In genomic region chr10:128433417-128433816, GRCm38 (mm10) we compare ENCODE assay signal across 25 mouse cellular contexts. TPM values are rescaled to one million over a fixed set of nuclear protein-coding genes. Genes with fewer than 3 reads are reported as not detected.
"Had no signal": no experiment of that assay in that cellular context is flagged by ENCODE, and none has a peak within 500 bp of the region (broad histone marks: within the 10 kb centered on the region; RNA-seq: fewer than 3 reads in every experiment).

No protein-coding gene starts in this region.

- H3K4me1 ChIP-seq: limb, embryonic 10.5 days; limb, embryonic 13.5 days; liver, embryonic 12.5 days; liver, embryonic 15.5 days; lung, embryonic 15.5 days; midbrain, embryonic 10.5 days; midbrain, embryonic 13.5 days; stomach, embryonic 15.5 days had no signal

- H3K4me3 ChIP-seq: limb, embryonic 10.5 days; limb, embryonic 13.5 days; liver, embryonic 12.5 days; liver, embryonic 15.5 days; lung, embryonic 15.5 days; megakaryocyte, embryonic 14.5 days; midbrain, embryonic 10.5 days; midbrain, embryonic 13.5 days; myocyte; neural tube, embryonic 13.5 days; stomach, embryonic 15.5 days had no signal

- DNase-seq: kidney, adult 8-10 months; kidney, postnatal 10 days; kidney, postnatal 36 days; liver; lung, adult 18-20 months; lung, postnatal 10 days; lung, postnatal 36 days; retina, postnatal 1 day; right cerebral cortex, postnatal 25 days; spleen, adult 18-20 months; thymus, postnatal 36 days had no signal

- H3K9ac ChIP-seq: limb, embryonic 13.5 days; liver, embryonic 12.5 days; liver, embryonic 15.5 days; lung, embryonic 15.5 days; midbrain, embryonic 13.5 days; neural tube, embryonic 13.5 days; stomach, embryonic 15.5 days had no signal

- ATAC-seq: liver, embryonic 12.5 days; midbrain, embryonic 13.5 days; midbrain, embryonic 16.5 days had no signal

- H3K27ac ChIP-seq: limb, embryonic 10.5 days; limb, embryonic 13.5 days; liver, embryonic 12.5 days; liver, embryonic 15.5 days; lung, embryonic 15.5 days; midbrain, embryonic 10.5 days; midbrain, embryonic 13.5 days; neural tube, embryonic 13.5 days; stomach, embryonic 15.5 days had no signal

- H3K4me2 ChIP-seq: limb, embryonic 13.5 days; liver, embryonic 12.5 days; liver, embryonic 15.5 days; lung, embryonic 15.5 days; midbrain, embryonic 13.5 days; neural tube, embryonic 13.5 days; stomach, embryonic 15.5 days had no signal

- H3K27me3 ChIP-seq: limb, embryonic 13.5 days; liver, embryonic 12.5 days; liver, embryonic 15.5 days; lung, embryonic 15.5 days; megakaryocyte, embryonic 14.5 days; midbrain, embryonic 13.5 days; neural tube, embryonic 13.5 days; stomach, embryonic 15.5 days had no signal

- H3K9me3 ChIP-seq: limb, embryonic 10.5 days; limb, embryonic 13.5 days; liver, embryonic 12.5 days; liver, embryonic 15.5 days; lung, embryonic 15.5 days; megakaryocyte, embryonic 14.5 days; midbrain, embryonic 10.5 days; midbrain, embryonic 13.5 days; neural tube, embryonic 13.5 days; stomach, embryonic 15.5 days had no signal

RNA-seq across cellular contexts. Expression of gene Slc39a5, which starts 32.4 kb away (rescaled TPM):
- total RNA-seq: monocyte, adult 5-6 weeks; neutrophil, adult 5-6 weeks had no signal
- polyA plus RNA-seq: midbrain, embryonic 16.5 days; myocyte; neural tube, embryonic 13.5 days had no signal
